Mouse (Mus musculus) right cerebral cortex, postnatal 25 days (tissue): ENCODE measurements around the gene 1700012B07Rik.

ENCODE experiments used
- DNase-seq: peaks from one replicate; pipeline ENCODE4 v3.0.0; 2022

Gene 1700012B07Rik

DNA sequence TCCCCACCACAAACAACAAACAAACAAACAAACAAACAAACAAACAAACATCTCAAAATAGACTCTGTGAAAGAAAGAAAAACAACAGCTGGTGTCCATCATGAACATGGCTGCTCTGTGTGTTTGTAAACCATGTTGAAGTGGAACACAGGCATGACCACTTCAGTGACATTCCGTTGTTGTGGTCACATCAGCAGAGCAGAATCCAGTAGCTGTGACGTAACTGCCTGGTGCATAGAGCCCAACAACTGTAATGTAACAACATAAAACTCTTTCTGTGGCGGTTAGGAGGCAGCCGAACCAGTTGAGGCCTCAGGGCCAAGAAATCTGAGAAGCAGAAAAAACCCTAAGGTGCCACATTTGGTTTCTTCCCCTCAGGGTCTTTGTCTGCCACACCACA, 17.8 kb upstream of the 1700012B07Rik start:
- DNase-seq: no peak

DNA sequence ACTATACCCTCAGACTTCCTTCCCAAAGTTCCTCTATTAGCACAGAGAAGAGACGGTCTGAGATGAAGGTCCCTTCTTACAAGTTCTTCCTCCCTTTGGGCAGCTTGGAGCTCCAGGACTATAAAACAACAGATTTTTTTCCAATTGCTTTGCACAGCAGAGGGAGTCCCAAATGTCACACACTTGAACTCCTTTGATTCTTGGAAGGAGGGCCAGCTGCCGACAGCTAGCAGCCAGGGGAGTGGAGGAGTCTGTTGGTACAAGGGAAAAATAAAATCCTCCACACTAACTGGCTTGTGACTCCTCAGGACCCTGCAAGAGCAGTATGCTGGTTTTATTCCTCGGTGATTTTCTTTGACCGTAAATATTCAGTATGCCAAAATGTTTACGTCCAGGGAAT, 16.6 kb upstream of the 1700012B07Rik start:
- no peak for DNase-seq

DNA sequence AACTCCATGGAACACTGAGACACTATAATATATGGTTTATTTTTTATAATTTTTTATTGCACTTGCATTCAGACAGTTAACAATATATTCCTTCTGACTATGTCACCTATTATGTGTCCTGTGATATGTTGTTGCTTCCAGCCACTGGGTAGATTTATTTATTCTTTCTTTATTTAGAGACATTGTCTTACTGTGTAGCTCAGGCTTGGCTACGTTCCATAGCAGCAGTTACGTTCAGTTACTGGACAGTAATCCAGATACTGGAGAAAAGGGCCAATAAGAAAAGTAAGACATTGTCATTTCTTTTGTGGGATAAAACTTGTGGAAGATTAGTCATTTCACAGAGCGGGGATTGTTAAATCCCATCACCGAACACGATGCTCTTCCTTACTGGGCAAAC, 2.5 kb upstream of the 1700012B07Rik start:
- no peak for DNase-seq

DNA sequence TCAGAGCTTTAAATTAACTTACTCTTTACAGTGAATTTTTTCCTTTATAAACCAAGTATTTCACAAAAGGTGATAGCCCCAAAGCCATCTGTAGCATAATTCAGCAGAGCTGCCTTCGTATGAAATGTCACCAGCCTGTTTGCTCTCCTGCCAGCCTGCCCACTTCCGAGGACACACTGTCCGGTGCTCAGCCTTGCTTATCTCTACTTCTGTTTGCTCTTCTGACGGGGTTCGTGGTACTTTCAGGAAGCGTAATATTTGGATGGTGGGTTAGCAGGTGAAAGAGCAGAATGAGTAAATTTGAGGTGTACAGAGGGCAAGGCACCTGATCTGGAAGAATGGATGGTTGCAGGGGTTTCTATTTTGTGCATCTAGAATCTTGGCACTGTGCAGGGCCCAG, 5.6 kb downstream of the 1700012B07Rik start:
- no peak for DNase-seq

DNA sequence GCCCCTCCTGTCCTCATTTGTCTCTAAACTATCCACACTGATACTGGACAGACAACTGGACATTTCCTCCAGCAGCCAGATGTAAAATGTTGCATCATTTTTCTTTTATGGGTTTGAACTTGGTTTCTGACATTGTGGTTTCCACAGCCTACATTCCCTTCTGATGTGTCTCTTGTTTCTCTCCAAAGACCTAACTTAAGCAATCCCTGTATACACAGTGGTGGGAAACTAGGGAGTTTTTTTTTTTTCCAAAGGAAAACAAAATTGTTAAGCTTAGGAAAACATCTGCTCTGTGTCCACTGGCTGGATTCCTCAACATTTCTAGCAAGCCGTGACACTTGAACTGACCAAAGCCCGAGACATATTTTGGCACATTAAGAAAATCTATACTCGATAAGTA, 10.4 kb downstream of the 1700012B07Rik start:
- no peak for DNase-seq

DNA sequence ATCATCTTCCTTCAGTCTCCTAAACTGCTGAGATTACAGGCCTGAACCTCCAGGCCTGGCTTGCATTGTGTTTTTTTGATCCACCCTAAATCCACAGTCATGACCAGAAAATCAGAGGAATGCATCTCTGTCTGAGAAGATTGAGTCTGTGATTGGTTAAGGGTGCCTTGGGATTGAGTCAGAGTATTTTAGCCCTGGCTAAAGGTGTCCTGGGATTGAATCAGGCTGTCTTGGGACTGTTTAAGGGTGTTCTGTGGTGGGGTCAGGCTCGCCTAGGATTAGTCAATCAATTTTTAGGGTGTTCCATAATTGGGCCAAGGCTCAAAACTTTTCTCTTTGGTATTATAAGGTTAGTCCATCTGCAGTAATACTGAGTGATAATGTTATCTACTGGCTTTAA, 10.9 kb downstream of the 1700012B07Rik start:
- DNase-seq: no peak

DNA sequence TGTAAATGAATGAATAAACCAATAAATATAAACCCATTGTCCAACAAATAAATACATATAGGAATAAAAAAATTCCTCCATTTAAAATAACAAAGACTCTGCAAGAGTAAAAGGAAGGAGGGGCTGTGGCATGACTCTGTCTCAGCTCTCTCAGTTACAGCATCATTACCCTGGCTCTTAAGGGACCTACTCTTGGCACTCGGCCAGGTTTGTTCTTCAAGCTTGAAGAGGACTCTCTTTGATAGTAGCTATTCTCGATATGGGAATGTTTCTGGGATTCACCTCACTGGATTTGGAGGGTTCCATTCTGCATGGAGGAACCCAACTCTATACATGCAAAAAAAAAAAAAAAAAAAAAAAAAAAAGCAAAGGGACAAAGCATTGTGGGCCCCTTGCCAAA, 16.1 kb downstream of the 1700012B07Rik start:
- DNase-seq: no peak

DNA sequence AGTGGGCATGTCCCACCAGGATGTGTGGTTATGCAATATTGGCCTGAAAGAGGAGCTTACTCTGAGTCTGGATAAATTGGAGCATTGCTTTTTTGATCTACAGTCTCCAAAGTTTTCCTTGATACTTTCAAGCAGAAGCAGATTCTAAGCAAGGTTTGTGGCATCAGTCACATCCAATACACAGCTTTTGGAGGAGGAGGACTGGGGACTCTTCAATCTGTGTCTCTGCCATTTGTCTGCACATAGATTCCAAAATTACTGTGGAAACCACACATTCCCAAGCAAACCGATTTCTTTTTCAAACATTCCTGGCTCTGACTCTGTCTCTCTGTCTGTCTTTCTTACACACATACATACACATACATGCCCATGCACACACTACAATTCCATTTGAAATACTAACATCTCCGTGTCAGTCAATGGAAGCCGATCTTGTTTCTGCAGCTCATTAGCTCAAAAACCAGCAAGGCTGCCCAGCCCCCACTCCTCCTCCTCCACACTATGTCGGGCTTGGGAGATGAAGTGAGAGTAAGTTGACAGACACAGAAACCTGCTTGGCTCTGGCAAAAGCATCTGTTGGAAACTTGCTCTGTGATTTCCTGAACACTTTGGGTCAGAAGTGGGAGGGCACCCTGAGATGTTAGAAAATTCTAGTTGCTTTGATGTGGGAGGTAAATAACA, 18.5 kb downstream of the 1700012B07Rik start:
- no peak for DNase-seq

DNA sequence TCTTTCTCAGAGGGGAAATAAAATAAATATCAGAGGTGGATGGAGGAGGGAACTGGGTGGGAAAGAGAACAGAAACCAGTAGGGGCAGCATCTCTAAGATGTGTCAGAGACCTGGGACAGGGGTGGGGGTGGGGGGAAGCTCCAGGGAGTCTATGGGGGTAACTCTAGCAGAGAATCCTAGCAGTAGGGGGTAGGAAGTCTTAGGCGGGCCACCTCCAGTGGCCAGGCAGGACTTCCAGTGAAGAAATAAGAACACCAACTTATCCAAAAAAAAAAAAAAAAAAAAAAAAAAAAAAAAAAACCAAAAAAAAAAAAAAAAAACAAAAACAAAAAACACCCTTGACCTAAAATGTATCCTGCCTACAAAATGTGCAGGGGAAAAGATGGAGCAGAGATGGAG, 26.3 kb downstream of the 1700012B07Rik start:
- no peak for DNase-seq

DNA sequence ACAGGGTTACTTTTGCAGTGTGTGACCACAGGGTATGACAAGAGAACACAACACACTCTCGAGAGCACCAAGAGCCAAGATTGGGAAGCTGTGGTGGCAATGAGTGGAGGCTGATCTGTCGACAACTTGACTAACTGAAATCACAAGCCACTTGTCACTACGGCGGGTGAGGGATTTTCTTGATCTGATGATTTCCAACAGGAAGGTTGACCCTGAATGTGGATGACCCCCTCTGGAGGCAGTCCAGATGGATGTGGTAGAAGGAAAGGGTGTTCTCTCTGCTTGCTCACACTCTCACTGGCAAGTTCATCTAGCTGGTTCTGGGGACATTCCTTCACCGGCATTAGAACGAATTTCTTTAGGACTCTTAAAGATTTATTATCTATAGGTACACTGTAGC, 30.3 kb downstream of the 1700012B07Rik start:
- DNase-seq: no peak

DNA sequence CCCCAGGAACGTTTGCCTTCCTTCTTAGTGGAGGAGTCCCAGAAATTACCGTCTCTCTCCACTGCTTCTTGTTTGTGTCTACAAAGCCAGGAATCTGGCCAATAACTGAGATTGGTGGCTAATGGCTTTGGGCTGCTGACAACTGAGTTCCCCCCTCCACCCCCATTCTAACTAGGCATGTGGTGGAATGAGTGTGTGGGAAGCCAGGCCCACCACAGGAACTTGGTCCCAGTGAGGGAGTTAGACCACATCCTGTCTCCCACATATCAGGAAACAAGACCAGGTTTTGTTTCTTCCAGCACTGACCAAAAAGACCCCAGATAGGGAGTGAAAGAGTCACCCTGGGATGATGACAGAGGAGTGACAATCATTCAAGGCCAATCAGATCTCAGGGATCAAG, 32.3 kb downstream of the 1700012B07Rik start:
- no peak for DNase-seq

DNA sequence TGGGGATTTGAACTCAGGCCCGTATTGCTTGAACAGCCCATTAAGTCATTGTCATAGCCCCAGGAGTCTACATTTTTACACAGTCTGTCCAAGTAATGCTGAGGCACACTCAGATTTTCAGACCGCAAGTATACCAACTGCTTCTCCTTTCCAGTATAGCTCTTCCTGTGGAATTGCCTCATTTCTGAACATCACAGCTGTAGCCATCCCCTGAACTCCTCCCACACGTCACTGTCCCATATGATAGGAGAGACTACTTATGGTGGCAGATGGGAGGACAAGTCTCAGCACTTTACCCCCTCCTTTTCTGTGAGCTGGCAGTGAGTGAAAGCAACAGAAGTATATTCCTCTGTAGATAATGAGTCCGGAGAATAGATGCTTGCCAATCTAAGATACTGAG, 34.3 kb downstream of the 1700012B07Rik start:
- DNase-seq: no peak

DNA sequence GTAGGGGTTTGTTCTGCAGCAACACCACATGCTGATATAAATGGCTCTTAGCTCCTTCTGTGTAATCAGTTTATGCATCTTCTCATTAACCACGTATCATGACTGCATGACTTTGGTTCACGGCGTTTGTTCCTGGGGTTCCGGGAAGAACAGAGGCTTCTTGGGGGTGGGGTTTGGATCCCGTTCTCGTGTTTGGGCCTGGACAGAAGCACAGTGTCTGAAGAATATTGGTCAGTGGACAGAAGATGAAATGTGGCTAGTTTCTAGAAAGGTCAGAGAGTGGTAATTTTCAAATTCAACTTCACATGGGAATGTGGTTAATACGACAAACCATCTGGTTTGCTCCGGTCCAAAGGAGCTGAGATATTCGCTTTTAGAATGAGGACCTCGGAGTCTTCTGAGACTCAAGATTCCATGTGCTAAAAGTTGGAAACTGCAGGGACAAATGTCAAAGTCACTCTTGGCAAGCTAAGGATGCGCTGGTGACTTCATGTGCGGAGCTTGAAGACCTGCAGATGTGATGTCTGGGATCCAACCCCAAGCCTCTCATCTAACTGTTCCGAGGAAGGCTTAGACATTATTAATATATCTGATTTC, 35.3 kb downstream of the 1700012B07Rik start:
- DNase-seq: no peak

DNA sequence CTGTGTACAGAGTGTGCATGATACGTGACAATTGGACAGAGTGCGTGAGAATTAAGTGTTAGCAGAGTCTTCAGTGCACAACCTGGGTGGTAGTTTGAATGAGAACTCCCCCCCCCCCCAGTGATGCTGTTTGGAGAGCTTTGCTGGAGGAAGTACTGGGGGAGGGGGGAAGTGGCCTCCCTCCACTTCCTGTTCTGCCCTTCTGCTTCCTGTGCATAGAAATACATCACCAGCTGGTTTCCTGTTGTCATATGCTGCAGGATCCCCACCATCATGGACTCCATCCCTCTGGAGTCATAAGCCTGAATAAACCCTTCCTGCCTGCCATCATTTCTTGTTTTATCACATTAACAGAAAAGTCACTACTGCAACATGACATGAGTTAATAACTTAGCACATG, 35.9 kb downstream of the 1700012B07Rik start:
- DNase-seq: no peak

DNA sequence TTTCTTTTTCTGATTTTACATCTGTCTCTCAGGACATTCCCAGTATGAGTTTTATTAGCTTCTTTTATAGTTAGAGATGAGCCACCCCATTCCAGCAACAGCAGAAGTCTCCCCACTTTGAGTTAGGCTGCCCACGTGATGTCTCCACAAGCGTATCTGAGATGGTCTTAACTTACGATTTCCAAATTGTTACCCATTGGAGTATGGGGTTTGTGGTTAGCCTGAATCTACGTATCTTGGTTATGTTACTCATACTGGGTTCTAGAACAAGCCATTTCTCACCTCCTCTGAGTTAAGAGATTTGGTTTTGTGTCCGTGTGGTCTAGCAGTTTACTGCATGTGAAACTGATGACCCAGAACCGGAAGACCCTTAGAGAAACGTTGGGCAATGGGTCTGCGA, 37.6 kb downstream of the 1700012B07Rik start:
- DNase-seq: no peak

DNA sequence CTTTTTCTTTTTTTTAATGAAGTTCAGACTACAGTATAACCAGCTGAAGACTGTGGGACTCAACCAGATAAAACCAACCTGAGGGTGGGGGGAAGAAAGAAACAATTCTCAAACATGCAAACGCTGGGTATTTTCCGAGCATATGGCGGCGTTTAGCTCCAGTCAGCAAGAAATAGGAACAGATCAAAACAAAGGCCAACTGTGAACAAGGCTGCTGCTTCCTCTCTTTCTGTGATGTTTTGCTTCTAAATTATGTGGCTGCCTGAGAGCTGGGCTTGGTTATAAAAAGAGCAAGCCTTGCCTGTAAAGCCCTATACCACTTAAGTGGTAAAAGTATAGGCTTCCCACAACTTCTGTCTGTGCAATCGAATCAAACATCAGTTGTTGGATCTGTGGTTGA, 42.5 kb downstream of the 1700012B07Rik start:
- DNase-seq: no peak

DNA sequence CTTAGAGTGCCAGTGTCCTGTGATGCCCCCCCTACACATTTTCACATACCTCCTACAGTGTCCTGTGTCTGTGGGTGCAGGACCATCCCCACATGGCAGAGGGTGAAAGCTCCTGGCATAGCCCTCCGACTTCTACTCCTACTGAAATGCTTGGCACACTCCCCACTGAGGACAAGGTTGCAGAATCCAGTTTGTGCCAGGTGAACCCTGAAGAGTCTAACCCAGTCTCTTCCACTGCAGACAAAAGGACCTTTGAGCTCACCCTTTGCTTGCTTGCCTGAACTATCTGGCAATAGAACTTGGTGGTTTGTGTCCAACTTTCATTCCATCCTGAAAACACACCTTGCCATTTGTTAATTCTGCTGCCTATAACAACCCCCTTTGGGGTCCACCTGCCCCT, 56.5 kb downstream of the 1700012B07Rik start:
- DNase-seq: no peak

DNA sequence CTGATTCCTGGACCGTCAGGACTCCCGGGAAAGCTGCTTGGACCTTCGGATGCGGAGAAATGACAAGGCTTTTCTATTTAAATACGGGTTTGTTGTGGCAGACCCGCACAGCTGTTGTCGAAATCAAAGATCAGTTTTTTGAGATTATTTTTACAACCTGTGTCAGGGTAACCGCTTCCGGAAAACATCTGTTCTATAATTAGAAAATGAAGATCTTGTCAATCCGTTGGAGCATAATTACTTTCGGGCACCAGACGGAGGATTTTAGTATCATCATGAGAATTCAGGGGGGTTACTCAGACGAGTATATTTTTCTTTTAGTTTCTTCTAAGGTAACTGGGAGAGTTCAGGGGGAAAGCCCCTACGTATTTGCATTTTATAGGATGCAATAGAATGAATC, 57.7 kb downstream of the 1700012B07Rik start:
- no peak for DNase-seq

DNA sequence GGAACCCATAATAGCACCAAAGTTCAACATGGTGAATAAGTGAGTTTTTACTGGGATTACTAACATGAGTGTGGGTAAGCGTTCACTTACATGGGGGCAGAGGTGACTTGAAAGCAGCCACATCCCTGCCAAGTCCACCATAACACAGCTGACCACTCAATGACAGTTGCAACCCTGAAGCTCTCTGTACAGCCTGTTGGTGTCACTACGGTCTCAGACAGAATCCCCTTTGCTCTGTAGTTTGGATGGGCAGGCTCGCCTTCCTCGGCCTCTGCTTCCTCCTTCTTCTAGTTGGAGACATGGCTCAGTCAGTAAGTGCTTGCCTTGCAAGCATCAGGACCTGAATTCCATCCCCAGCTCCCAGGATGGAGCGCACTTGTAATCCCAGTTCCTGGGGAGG, 58.8 kb downstream of the 1700012B07Rik start:
- no peak for DNase-seq

DNA sequence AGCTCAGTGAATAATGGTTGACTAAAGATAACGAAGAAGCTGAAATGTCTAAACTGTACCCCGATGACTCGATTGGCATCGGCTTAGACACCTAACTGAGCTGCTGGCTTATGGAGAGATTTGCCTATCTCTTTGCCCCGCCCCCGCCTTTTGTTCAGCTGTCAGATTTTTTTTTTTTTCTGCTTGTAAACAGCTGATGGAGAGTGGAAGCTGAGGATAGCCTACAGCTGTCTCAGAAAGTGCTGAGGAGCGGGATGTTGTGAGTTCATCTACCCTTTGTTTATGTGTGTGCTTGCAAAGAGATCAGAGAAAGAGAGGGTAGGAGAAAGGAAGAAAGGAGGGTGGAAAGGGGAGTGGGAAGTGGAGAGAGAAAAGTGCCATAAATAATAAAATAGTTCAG, 67.8 kb downstream of the 1700012B07Rik start:
- DNase-seq: no peak

DNA sequence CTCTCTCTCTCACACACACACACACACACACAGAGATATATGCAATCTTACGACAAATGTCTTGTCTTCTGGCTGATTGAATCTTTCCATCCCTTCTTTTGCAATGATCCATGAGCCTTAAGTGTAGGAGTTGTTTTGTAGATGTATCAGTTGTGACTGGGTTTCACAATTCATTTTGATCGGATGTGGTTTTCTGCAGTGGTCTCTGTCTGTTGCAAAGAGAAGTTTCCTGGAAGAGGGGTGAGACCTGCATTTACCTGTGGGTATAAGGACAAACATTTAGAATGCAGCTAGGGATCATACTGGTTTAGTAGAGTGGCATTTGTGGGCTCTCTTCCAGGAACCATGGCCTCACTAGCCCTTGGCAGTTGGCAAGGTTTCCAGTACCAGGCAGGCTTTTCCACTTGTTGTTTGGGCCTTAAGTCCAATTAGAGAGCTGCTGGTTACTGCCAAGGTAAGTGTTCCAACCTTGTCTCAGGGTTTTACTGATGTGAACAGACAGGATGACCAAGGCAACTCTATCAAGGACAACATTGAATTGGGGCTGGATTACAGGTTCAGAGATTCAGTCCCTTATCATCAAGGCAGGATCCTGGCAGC, 69.1 kb downstream of the 1700012B07Rik start:
- no peak for DNase-seq

DNA sequence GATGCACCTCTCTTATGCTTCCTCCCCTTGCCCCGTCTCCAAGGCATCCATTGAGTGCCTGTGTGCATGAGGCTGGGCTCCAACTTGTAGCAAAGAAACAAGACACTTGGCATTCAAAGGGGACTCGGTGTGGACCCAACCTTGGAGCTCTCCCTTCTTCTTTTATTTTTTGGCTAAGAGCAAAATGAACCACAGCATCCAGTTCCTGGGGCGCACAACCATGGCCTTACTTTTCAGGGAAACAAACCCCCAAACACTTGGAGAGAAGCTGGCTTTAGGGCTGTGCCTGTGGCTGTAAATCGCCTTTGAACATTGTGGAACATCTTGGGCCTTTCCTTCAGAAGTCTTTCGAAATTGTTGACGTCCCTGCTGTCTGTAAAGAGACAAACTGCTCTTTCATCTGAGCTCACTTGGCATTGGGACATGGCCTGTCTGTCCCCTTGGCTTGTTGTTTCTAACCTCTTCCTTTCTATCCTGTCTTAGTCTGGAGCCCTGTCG, 73.7 kb downstream of the 1700012B07Rik start:
- peak; percentile 16 for DNase-seq

DNA sequence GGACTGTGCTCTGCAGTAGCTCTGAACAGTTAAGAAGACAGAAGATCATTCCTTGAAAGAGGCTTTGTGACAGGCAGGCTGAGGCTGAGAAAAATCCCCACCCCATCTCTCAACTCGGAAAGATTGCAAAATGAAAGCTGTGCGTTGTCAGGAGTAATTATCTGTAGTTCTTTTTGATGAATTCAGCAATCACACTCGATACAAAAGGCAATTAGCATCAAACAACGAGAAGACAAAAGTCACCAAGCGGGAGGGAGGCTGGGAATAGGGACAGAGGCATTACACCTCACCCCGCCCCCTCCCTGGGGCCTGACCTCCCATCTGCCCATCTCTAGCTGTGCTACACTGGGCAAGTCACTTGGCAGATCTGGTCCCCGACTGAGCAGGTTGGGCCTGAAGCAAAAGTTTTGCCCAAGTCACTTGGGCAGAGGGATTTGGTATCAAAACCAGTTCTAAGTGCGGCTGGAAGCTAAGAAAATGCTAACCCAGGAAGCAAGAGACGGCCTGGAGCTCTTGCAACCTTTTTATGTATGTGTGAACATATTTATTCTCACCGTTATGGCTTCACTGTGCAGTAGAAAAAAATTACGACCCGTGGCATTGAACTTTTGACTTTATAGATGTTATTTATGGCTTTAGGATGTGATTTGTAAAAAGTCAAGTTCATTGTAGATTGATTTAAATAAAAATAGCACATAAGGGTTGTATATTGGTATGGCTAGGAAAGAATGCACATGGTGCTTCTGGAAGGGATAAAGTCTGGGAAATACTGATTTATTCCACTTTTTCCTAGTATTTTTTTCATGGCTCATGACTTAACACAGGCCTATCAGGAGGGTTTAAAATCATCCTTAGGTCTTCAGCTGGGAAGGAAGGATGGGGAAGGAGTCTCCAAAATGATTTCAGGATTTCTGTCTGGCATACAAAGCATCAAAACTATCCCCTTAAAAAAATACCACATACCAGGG, 75.9 kb downstream of the 1700012B07Rik start:
- no peak for DNase-seq
